Mouse (Mus musculus): ENCODE measurements around the gene Abt1. TPM values are rescaled to one million over a fixed set of nuclear protein-coding genes. Genes with fewer than 3 reads are reported as not detected.

The Abt1 gene
- polyA plus RNA-seq (2015; fragmentation: Nextera tagmentation; extraction: Ambion mirVana) = 13.8 and 15.1 TPM in 2 replicates

DNA sequence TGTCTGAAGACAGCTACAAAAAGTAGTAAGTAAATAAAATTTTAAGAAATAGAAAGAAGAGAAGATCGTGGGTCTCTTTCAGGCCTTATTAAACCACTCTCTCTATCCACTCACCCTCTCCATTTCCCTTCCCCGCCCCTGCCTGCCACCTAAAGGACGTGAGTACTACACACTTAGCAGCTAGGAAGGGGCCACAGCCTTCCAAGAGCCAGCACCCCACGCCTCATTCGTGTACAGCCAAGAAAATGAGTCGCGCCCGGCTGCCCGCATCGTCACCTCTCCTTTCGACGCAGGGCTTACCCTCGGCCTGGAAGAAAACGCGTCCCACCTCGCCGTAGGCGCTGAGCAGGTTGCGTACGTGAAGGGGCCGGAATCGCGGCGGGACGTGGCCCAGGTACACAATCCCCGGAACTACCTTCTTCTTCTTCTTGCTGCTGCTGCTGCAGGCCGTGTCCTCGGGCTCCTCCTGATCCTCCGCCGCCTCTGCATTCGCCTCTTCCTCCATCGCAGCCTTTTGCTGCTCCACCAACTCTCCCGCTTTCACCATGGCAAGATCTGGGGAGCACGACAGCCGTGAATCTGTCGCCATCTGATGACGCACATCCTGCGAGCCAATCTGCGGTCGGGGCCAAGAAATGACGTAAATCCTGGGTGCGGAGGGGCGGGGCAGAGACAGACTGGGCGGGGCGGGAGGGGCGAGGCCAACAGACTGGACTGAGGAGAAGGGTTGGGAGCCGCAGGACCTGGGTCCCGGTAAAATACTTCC lies at the start of gene Abt1:
Abt1 (minus strand) TSS at position 581 of the 766 bp plus-strand sequence.
- DNase-seq (ENCODE audit: low spot score) = peak; percentile 95

GRCm38 (mm10) chr13:23466911-23467310 lies 43.2 kb upstream of the Abt1 start:
- peak; percentile 86 for DNase-seq (ENCODE audit: low spot score)

DNA sequence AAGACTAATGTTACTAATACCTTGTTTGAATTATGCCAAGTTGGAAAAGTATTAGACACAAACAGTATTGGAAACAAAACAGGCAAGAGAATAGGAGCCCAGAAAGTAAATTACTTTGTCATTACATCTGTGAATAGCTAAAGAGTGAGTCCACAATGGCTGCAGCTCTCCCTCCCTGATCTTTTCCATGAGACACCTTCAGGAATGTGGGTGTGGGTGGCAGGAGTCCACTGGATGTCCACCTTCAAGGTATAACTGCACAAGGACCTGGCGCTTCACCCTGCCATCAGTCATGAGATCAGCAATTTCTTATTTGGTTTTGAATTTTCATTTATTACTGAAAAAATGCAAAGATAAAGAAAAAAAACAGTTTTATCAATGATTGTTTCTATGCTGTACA lies 42.6 kb upstream of the Abt1 start:
- no peak for DNase-seq (ENCODE audit: low spot score)

- peak; percentile 40 for DNase-seq (ENCODE audit: low spot score)
Measured at GRCm38 (mm10) chr13:23465600-23466109, 42.0 kb upstream of the Abt1 start, which contains the start of gene Btn1a1. Gene Btn1a1 (minus strand): TSS chr13:23465901.

GRCm38 (mm10) chr13:23464841-23465366 lies 41.2 kb upstream of the Abt1 start:
- DNase-seq (ENCODE audit: low spot score) = peak; percentile 41

DNA sequence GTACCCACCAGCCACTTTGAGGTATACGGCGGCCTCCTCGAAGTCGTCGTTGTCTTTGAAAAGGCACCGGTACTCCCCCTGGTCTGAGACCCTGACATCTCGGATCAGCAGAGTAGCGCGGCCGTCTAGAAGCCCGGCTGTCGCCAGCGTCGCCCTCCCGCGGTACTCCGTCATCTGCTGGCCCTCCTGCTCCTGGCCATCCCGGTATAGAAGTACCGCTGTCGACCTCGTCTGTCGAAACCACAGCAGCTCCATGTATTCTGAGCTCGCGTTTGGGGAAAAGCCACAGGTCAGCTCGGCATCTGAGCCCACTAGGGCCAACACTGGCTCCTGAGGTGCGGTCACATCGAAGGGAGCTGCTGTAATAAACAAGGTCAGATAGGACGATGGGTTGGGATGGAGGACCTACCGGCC lies 40.6 kb upstream of the Abt1 start:
- DNase-seq (ENCODE audit: low spot score) = no peak

DNA sequence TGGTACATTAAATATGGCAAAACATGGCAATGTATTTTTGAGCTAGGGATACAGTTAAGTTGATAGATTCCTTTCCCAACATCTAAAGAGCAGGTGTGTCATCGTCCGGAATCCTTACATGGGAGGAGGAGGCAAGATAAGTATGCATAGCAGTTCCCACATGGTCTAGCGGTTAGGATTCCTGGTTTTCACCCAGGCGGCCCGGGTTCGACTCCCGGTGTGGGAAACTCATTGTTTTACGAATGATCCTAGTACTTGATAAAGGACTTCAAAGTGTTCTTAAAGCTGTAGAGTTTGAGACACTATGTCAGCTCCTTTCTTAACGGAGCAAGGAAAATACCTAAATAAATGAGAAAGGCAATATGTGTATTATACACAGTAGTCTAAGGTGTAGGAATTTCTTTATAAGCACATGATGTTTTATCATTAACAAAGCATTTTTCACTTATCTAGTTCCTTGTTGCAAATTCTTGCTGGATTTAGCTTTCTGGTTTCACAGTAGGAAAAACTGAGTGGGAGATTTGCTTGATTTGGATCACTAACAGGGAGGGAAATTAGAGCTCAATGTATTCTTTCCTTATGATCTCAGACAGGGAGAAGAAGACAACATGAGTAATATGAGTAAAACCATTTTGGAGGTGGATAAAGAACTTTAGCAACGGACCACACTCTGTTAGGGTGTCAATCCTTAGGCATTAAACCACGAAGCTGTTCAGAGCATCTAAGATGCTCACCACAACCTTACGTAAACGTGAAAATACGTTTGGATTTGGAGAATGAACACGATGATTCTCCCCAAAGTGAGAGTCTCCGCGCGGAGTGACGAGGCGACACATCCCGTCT lies 39.9 kb upstream of the Abt1 start:
- DNase-seq (ENCODE audit: low spot score) = peak; percentile 65

GRCm38 (mm10) chr13:23462669-23463068 lies 39.0 kb upstream of the Abt1 start:
- DNase-seq (ENCODE audit: low spot score) = no peak

- DNase-seq (ENCODE audit: low spot score) = no peak
Measured at GRCm38 (mm10) chr13:23462063-23462462, 38.4 kb upstream of the Abt1 start.

DNA sequence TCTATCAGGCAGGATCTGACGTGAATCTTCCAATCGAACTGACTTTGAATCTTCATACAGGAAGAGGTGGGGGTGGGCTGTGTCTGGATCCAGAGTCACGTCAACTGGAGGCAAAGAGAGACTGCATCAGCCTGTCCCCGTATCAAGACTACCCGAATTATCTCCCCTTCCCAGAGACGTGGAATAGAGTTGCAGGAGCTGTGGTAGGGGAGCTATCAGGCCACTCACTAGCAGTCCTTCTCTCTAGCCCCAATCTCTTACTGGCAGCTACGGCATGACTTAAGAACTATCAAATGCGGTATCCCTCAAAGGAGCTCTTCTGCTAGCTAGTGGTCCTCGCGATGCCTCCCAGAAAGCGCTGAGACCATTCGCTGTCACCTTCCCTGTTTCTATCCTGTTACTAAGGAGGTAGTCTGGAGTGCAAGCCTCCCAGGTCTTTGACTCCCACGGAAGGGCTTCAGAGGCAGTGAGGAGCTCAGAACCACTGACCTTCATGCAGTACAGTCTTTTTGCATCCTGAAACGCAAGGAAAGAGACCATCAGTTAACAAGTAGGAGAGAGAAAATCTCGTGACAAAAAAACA lies 35.7 kb upstream of the Abt1 start:
- DNase-seq (ENCODE audit: low spot score) = no peak

DNA sequence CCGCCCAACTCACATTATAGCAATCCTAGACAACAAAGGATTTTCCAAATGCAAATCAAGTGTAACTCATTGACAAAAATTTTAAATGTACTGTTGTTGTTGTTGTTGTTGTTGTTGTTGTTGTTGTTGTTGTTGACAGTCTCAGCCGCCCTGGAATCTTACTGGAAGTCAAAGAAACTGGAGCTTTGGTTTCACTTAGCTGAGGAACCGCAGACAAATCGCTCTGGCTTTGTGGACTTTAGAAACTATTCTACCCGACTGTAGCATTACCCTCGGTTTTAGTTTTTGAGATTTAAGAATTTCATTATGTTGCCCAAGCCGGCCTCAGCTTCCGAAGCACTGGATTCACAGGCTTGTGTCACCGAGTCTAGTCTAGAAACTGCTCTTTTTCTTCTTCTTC lies 30.3 kb upstream of the Abt1 start:
- no peak for DNase-seq (ENCODE audit: low spot score)

GRCm38 (mm10) chr13:23453362-23453862 lies 29.7 kb upstream of the Abt1 start:
- peak; percentile 86 for DNase-seq (ENCODE audit: low spot score)

- peak; percentile 89 for DNase-seq (ENCODE audit: low spot score)
Measured at GRCm38 (mm10) chr13:23450398-23450797, 26.7 kb upstream of the Abt1 start.

GRCm38 (mm10) chr13:23449235-23450095 lies 25.8 kb upstream of the Abt1 start:
- DNase-seq (ENCODE audit: low spot score) = peak; percentile 67

GRCm38 (mm10) chr13:23448758-23449157 lies 25.1 kb upstream of the Abt1 start:
- no peak for DNase-seq (ENCODE audit: low spot score)

DNA sequence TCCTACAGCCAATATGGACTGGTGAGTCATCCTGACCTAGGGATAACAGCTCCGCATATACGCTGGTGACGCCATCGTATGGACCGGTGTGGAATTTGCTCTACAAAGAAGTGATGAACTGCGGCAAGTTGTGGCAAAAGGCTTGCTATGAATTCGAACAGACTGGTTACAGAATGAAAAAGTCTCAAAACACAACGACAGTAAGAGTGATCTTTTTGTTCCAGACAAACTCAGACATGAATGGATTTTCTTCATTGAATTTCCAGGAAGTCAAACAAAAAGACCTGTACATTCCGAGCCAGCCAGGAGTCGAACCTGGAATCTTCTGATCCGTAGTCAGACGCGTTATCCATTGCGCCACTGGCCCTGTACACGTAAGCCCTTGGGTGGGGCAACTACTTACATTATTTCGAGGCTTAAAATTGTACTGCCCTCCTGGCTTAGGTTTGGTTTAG lies 22.9 kb upstream of the Abt1 start:
- peak; percentile 87 for DNase-seq (ENCODE audit: low spot score)

- DNase-seq (ENCODE audit: low spot score) = peak; percentile 94
Measured at GRCm38 (mm10) chr13:23445561-23446320, 22.1 kb upstream of the Abt1 start.

DNA sequence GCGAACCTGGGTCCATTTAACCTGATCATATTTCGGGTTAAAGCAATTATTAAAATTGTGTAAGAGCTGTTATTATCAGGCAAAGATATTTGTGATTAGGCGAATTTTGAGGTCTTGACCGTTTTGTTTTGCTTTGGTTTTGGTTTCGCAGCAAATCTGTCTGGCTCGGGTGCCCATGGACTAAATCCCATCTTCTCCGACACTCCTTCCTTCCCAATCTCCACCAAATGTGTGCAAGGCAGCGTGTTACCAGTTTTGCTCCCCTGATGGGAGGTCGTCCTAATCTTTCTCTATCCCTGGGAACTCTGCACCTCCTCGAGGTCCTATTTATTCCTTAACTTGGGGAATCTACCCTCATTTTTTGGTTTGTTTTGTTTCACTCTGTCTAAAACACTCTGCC lies 21.5 kb upstream of the Abt1 start:
- DNase-seq (ENCODE audit: low spot score) = no peak

DNA sequence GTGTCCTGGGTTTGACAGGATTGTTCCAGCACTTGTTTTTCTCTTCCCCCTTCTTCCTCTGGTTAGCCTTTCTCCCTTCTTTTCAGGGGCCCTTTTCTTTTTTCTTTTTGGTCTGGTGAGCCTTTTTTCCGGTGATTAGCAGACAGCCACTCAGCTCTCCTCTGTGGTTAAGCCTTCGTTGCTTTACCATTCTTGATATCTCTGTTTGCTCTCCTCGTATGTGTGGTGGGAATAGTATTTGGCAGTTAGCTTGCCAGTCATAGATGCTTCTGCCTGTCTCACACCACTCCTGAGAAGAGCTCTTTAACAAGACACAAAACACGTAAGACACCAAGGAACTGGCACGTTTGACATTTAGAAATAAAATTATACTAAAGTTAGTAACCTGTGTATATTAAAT lies 20.8 kb upstream of the Abt1 start:
- no peak for DNase-seq (ENCODE audit: low spot score)
